Mouse (Mus musculus) kidney, postnatal 14 days (tissue): ENCODE measurements around the gene Tial1.

Experiments
- DNase-seq: peaks from one replicate; pipeline ENCODE4 v3.0.0; 2022; ENCODE audit warnings: mixed read lengths

Tial1 gene

GRCm38 (mm10) chr7:128414433-128414832 lies 47.1 kb downstream of the Tial1 start:
- DNase-seq = no peak

DNA sequence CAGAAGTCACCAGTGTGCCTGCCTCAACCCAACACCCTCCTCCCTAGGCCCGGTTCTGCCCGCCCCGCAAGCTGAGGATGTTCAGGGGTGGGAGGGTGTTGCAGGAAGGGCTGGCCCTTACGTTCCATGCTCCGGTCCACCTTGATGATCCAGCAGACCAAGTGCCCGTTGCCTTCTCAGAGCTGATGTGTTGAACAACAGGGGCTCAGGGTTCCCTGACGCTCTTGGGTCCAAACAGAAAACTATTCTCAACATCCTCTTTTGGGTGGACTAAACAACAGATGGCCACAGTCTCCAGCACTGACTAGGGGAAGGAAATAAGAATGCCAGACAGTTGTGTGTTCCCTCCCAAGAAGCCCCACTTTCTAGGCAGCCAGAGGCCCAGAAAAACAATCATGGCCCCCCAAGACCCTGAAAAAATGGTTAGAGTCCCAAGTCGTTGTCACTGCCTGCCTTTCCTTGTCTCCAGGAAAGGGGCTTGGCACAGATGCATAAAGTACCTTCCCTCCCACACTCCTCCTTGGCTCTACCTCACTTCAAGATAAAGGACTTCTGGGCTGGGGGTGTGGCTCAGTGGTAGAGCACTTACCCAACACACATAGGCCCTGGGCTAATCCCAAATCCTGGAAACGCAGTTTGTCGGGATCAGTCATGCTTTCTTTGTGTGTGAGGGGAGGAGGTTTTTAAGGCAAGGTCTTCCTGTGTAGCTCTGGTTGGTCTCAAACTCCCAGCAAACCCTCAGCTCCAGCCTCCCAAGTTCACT lies 49.3 kb downstream of the Tial1 start:
- no peak for DNase-seq

DNA sequence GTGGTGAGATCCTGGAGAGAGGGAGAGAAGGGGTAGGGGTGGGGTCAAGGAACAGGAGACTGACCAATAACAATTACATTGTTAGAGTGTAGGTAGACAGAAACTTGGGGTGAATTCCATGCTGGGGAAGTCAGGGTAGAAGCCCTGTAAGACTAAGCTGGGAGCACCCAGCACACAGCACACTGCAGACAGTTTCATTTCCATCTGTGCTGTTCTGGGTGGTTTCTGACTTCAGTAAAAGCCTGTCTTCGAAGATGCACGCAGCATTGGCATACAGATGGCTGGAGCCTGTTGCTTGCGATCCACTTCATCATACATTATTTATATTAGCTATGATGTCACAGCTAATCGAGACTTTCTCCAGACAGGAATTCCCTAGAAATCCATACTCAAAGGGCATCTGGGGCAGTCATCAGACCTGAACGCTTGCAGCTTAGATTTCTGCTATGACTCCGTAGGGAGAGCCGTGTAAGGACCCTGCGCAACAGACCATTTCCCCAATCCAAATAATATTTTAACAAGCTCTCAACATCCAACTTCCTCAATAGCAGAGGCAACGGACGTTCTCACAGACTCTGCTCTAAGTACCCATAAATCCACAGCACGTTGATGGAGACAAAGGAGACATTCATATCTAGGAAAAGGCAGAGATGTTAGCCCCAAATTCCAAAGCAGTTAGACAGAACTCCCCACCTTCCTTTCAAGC lies 50.7 kb downstream of the Tial1 start:
- DNase-seq = no peak

DNA sequence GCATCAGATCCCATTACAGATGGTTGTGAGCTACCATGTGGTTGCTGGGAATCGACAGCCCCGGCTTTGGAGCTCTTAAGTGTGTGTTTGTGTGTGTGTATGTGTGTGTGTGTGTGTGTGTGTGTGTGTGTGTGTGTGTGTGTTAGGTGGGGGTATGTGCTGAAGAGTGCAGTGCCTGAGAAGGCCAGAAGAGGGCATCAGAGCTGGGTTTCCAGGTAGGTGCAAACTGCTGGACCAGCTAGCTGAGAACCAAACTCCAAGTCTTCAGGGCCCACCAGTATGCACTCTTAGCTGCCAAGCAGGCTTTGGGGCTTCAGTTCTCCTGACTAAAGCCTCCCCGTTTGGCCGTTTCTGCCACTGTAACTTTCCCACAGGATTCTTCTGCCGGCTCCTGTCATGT lies 53.3 kb downstream of the Tial1 start:
- no peak for DNase-seq

GRCm38 (mm10) chr7:128403988-128404387 lies 57.5 kb downstream of the Tial1 start:
- no peak for DNase-seq

DNA sequence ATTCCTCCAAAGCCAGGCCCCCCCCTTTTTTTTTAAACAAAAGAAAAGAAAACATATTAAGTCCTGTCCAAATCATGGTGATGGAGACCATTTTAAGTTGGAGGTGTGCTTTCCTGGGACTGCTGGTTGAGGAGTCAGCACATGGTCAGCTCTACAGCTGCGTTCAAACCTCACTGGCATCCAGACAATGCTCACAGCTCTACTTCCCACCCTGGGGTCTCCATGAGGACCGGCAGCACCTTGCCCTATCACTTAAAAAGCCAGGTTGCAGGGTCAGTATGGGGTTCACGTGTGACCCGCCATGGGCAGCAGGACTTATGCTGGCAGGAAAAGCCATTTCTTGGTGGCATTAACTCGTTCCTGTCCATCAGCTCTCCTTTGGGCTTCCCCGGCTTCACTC lies 57.9 kb downstream of the Tial1 start:
- DNase-seq = no peak

GRCm38 (mm10) chr7:128403128-128403527 lies 58.4 kb downstream of the Tial1 start:
- DNase-seq = no peak

GRCm38 (mm10) chr7:128402577-128402976 lies 58.9 kb downstream of the Tial1 start:
- no peak for DNase-seq

DNA sequence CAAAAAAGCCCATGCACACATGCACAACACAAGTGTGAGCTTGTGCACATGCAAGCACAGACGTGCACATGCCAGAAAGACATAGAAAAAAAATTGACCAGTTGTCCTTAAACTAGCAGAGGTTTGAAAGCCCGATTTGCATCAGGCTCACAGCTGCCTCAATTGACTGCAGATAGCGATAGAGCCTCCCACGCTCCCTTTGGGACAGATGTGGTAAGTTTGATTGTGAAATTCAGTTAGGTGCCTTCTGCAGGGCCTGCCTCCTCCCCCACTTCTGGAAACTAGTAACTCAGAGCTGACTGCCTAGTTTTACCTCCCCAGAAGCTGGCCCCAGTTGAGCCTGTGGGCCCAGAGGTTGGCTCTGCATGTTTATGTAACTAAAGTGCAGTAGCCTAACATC lies 62.9 kb downstream of the Tial1 start:
- no peak for DNase-seq

DNA sequence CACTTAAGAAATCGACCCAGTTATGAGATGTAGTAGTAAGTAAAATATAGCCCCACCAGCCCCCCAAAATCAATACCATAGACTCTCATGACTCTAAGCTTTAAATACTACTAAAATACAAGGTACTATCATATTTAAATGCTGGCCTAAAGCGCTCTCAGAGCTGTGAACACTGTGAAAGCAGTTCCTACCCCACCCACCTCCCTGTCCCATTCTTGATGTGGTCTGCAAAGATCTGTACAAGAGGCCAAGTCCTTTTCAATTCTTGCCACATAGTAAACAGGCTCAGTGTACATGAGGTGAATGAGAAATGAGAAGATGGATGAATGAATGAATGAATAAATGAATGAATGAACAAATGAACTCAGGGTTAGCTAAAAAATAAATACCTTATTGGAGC lies 64.5 kb downstream of the Tial1 start:
- no peak for DNase-seq

- DNase-seq = no peak
Measured at GRCm38 (mm10) chr7:128393756-128394155, 67.8 kb downstream of the Tial1 start.

DNA sequence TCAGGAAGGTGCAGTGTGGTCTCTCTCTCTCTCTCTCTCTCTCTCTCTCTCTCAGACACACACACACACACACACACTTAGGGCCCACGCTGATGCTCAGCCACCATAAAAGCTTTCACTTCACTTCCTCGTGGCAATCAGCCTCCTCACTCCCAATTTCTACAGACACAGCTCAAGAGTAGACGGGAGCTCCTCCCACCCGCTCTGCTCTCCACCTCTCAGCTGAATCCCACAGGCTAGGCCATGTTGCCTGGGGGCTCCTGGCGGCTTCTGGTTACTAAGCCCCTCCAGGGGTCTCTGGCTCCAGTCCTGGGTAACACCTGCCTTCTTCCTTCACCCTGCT lies 68.6 kb downstream of the Tial1 start:
- no peak for DNase-seq

- DNase-seq = no peak
Measured at GRCm38 (mm10) chr7:128392071-128392971, 69.2 kb downstream of the Tial1 start.

- DNase-seq = no peak
Measured at GRCm38 (mm10) chr7:128391267-128392057, 70.1 kb downstream of the Tial1 start.
